Mouse (Mus musculus): ENCODE results near the gene Ttyh1.

- no peak for TF ChIP-seq POLR2A (IDR thresholded peaks at IDR 0.05; ENCODE audit: borderline replicate concordance, control insufficient read depth, low read depth, low read length)
- no peak for TF ChIP-seq CTCF (IDR thresholded peaks at IDR 0.05; ENCODE audit: control insufficient read depth, insufficient read depth, low read length)
These were observed 31.8 kb upstream of the Ttyh1 start for GRCm38 (mm10) chr7:4087238-4087895.

Data from bone marrow, adult 2 months (tissue).